Mouse (Mus musculus) megakaryocyte, adult 5-6 weeks (primary cell): ENCODE data around the gene Txnrd2. TPM values are rescaled to one million over a fixed set of nuclear protein-coding genes. Genes with fewer than 3 reads are reported as not detected.

Experiments
- ATAC-seq: 2 replicates; pipeline ENCODE4 v1.8.0; 2016; ENCODE audit warnings: mild to moderate bottlenecking, inconsistent platforms; ENCODE audit not compliant: poor library complexity, severe bottlenecking
- total RNA-seq, 2 experiments: library from RNA; stranded (forward) in 1 of 2; stranded (reverse) in 1 of 2; fragments of 153-499, 151-499 nt in 1 of 2; fragments of 221-1000, 200-1000 nt in 1 of 2; gene quantifications; 2 replicates each; pipeline versions ENCODE4 v1.2.3 to v1.2.4; 2015 to 2017

Txnrd2 gene
- total RNA-seq, 2 experiments from 2014 or later, result 7.0 to 10.3 TPM

- no peak for ATAC-seq
These were observed 102.5 kb downstream of the Txnrd2 start for GRCm38 (mm10) chr16:18528656-18529055.

Other genes starting within 250 kb of the Txnrd2 start
- gene Ccdc188, start 208.5 kb upstream of the Txnrd2 start, total RNA-seq (2015), result not detected in 2 replicates
- not detected in 2 replicates for gene Ccdc188, start 208.5 kb upstream of the Txnrd2 start, total RNA-seq (2017)
- 5.1 and 5.8 TPM in 2 replicates for gene Zdhhc8, start 191.2 kb upstream of the Txnrd2 start, total RNA-seq (2015)
- 2.2 and 4.0 TPM in 2 replicates for gene Zdhhc8, start 191.2 kb upstream of the Txnrd2 start, total RNA-seq (2017)
- 62.8 and 73.1 TPM in 2 replicates for gene Trmt2a, start 177.7 kb upstream of the Txnrd2 start, total RNA-seq (2015)
- 48.8 and 69.0 TPM in 2 replicates for gene Trmt2a, start 177.7 kb upstream of the Txnrd2 start, total RNA-seq (2017)
- gene Ranbp1, start 177.7 kb upstream of the Txnrd2 start, total RNA-seq (2015), result 222 and 262 TPM in 2 replicates
- 251 and 278 TPM in 2 replicates for gene Ranbp1, start 177.7 kb upstream of the Txnrd2 start, total RNA-seq (2017)
- gene Gm49776, start 168.1 kb upstream of the Txnrd2 start, total RNA-seq (2015), result not detected in 2 replicates
- gene Gm49776, start 168.1 kb upstream of the Txnrd2 start, total RNA-seq (2017), result not detected in 2 replicates
- gene Dgcr8, start 137.1 kb upstream of the Txnrd2 start, total RNA-seq (2015), result 23.3 and 32.1 TPM in 2 replicates
- gene Dgcr8, start 137.1 kb upstream of the Txnrd2 start, total RNA-seq (2017), result 33.2 and 40.2 TPM in 2 replicates
- gene Tango2, start 78.3 kb upstream of the Txnrd2 start, total RNA-seq (2015), result 27.2 and 27.4 TPM in 2 replicates
- gene Tango2, start 78.3 kb upstream of the Txnrd2 start, total RNA-seq (2017), result 5.7 and 11.8 TPM in 2 replicates
- gene Arvcf, start 78.2 kb upstream of the Txnrd2 start, total RNA-seq (2015), result 0.38 and 0.68 TPM in 2 replicates
- 1.5 and 3.0 TPM in 2 replicates for gene Arvcf, start 78.2 kb upstream of the Txnrd2 start, total RNA-seq (2017)
- gene Comt, start 468 bp downstream of the Txnrd2 start, total RNA-seq (2015), result 37.8 and 40.8 TPM in 2 replicates
- gene Comt, start 468 bp downstream of the Txnrd2 start, total RNA-seq (2017), result 40.1 and 43.8 TPM in 2 replicates
- 1.7 and 4.6 TPM in 2 replicates for gene Gnb1l, start 72.3 kb downstream of the Txnrd2 start, total RNA-seq (2015)
- 0.20 and 3.5 TPM in 2 replicates for gene Gnb1l, start 72.3 kb downstream of the Txnrd2 start, total RNA-seq (2017)
- 2.4 and 2.5 TPM in 2 replicates for gene Rtl10, start 72.5 kb downstream of the Txnrd2 start, total RNA-seq (2015)
- gene Rtl10, start 72.5 kb downstream of the Txnrd2 start, total RNA-seq (2017), result 0.29 and 3.5 TPM in 2 replicates
- gene Tbx1, start 164.3 kb downstream of the Txnrd2 start, total RNA-seq (2015), result not detected in 2 replicates
- gene Tbx1, start 164.3 kb downstream of the Txnrd2 start, total RNA-seq (2017), result not detected in 2 replicates
- gene Gp1bb, start 196.0 kb downstream of the Txnrd2 start, total RNA-seq (2015), result 0.38 and 0.55 TPM in 2 replicates
- 0.70 TPM in 1 of 2 replicates, not detected in the other for gene Gp1bb, start 196.0 kb downstream of the Txnrd2 start, total RNA-seq (2017)
- 1.7 and 2.9 TPM in 2 replicates for gene Gm49601, start 200.0 kb downstream of the Txnrd2 start, total RNA-seq (2015)
- gene Gm49601, start 200.0 kb downstream of the Txnrd2 start, total RNA-seq (2017), result 0.61 and 3.2 TPM in 2 replicates
- gene Sept5, start 203.6 kb downstream of the Txnrd2 start, total RNA-seq (2015), result 19.5 and 23.5 TPM in 2 replicates
- gene Sept5, start 203.6 kb downstream of the Txnrd2 start, total RNA-seq (2017), result 11.6 and 17.0 TPM in 2 replicates